Mouse (Mus musculus): ENCODE results near the gene Gm6096. TPM values are rescaled to one million over a fixed set of nuclear protein-coding genes. Genes with fewer than 3 reads are reported as not detected.

The Gm6096 gene
- total RNA-seq, 2 experiments from 2014 or later: not detected

DNA sequence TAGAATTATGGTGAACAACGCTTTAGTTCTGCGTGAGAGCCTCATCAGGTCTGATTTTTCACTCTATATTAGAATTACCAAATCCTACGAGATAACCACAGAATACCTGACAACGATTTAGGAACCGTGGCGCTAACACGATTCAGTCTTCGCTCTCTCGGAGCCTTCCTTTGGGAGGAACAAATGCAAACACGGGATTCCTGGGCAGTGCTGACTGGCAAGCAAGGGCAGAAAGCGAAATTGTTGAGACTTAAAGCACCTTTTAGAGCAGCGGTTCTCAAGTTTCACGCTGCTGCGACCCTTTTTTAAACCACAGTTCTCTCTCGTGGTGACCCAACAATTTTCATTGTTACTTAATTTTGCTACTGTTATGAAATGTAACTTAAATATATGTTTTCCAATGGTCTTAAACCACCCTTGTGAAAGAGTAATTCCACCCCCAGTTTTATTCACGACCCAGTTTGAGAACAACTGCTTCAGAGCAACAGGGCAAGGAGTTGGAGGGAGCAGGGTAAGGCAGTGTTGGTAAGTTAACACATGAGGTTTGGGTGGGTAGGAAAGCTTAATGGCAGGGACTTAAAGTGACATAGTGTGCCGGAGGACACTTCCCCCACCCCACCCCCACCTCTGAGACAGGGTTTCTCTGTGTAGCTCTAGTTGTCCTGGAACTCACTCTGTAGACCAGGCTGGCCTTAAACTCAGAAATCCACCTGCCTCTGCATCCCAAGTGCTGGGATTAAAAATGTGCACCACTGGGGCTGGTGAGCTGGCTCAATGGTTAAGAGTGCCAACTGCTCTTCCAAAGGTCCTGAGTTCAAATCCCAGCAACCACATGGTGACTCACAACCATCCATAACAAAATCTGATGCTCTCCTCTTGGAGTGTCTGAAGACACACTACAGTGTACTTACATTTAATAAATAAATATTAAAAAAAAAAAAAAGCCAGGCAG, 16.0 kb upstream of the Gm6096 start:
- no peak for DNase-seq
- intact Hi-C loops (cut with DNase I): no loop called here

DNA sequence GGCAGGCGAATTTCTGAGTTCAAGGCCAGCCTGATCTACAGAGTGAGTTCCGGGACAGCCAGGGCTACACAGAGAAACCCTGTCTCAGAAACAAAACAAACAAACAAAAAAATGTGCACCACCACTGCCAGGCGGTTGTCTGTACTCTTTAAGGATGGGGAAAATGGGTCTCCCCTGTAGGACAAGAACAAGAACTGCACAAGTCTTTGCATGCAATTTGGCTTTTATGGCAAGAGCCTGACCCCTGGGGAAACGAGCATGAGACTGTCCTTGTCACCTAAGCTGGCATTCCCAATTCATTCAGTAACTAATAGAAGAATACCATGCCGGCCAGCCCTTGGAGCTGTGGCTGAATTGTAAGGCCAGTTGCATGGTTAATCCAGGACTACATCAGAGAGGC, 15.2 kb upstream of the Gm6096 start:
- intact Hi-C loops (cut with DNase I): no loop called here
- DNase-seq: no peak

DNA sequence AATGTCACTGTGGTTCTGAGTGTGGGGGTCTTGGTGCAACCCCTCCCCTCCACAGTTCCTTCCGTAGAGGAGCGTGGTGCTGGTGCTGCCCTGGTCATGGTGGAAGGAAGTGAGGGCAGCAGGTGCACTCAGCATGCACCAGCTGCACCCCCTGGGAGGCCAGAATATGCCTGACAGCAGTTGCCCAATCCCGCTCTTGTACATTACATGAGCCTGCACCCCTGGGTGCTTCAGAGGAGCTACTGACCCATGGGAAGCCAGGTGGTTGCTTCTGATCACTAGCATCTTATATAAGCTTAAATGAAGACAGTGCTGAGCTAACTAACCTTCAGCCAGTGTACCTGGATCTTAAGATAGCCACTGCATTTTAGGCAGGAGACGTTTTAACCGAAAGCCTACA, 12.8 kb upstream of the Gm6096 start:
- intact Hi-C loops (cut with DNase I): no loop called here
- DNase-seq: no peak

DNA sequence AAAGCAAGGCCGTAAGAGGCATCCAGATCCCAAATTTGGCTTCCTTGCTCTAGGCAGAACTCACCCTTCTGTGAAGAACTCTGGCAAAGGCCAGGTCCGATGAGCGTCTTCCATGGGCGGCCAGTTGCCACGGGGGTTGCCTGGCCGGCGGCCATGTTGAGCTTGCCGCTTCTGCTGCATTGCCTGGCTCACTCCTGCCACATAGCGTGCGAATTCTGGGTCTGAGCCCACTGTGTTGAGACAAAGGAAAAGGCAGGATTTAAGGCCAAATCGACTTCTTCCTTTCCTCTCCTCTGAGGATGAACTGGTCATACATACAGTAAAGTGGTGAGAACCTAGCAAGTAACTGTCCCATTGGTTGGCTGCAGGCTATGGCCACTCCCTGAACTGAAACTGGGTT, 8.7 kb upstream of the Gm6096 start:
- peak; percentile 93 for DNase-seq
- intact Hi-C loops (cut with DNase I): no loop called here

DNA sequence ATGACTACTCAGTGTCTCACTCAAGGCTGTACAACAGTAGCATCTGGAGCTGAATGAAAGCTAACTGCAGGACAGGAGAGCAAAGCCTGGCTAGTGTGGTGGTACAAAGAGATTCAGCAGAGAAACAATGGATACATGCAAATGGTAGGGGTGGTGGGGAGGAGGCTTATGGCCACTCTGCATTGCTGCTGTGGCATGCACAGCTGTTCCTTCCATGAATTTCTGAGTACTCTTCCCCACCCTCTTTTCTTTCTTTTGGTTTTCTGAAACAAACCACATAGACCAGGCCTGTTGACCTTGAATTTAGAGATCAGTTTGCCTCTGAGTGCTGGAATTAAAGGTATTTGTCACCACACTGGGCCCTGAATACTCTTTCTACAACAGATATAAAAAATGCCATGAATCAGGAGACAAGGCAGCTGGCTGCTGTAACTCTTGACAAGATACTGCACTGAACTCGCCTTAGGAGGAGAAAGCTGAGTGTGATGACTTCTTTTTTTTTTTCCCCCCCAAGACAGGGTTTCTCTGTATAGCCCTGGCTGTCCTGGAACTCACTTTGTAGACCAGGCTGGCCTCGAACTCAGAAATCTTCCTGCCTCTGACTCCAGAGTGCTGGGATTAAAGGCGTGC, 3.9 kb upstream of the Gm6096 start:
- intact Hi-C loops (cut with DNase I): no loop called here
- no peak for DNase-seq

DNA sequence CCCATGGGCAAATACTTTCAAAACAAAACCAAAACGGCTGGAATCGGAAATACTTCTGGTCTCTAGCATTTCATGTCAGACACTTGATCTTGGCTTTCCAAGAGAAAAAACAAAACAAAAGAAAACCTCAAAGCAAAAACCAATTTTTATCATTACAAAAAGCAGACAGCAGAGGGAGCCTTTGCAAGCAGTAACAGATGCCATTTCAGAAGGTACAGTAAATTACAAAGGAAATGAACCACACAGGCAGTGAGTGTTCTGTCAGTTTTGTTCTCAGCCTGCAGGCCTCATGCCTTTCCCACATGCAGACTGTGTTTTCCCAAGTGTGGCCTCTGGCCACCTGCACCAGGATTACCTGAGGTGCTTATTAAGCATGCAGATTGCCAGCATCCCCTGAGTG, 1.2 kb downstream of the Gm6096 start:
- intact Hi-C loops (cut with DNase I): loop anchor here (5.0 kb wide), 1 partner anchor 100 kb away; no protein-coding TSS in a partner anchor
- no peak for DNase-seq

DNA sequence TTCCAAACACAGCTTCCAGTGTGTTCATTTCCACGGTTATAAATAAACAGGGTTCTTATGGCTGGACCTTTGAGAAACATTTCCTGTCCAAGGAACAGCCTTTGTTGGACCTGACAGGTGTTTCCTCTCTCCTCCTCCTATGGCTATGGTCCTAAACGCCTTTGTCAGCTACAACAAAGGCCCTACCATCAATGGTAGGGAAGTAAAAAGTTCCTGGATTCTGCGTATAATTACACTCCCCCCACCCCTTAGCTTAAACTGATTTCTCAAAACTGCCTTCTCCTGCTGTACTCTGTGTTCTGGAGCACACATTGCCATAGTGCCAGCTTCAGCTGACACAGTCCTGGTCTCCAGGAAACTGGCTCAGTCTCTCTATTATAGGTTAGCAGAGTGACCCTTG, 4.3 kb downstream of the Gm6096 start:
- no peak for DNase-seq
- intact Hi-C loops (cut with DNase I): no loop called here

DNA sequence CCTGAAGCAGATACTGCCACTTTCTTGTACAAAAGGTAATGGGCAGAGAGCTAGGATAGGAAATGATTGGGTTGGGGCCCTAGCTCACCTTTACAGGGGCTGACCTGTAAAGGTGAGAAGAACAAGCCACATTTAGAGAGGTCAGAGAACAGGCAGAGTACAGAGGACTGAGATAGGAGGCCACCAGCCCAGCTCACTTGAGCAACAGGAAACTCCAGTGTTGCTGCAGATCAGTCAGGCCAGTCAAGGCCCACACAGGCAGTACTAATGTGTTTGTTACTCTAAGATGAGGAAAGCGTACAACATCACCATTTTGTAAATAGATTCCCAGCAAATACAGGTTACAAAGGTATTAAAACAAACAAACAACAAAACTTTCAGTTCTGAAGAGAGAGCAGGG, 5.1 kb downstream of the Gm6096 start:
- DNase-seq: no peak

DNA sequence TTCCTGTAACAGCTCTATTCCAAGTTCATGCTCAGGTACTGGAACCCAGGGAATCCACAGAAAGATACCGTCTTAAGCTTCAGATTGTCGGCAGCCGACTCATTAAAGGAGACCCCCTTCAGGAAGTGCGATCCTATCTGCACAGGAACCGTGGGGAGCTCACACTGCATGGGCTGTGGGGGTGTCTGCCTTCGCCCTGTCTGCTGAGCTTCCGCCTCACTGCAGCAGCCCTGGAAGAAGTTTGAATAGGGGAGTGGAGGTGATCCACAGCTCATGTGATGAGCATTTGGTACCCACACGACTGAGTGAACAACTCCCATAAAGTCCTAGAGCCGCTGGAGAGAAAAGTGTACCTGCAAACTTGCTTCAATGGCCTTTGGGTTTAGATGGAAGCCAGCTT, 6.4 kb downstream of the Gm6096 start:
- DNase-seq: no peak
- intact Hi-C loops (cut with DNase I): no loop called here

More for the DNA sequence above, 5.1 kb downstream of the Gm6096 start:
- intact Hi-C loops (cut with DNase I): no loop called here

DNA sequence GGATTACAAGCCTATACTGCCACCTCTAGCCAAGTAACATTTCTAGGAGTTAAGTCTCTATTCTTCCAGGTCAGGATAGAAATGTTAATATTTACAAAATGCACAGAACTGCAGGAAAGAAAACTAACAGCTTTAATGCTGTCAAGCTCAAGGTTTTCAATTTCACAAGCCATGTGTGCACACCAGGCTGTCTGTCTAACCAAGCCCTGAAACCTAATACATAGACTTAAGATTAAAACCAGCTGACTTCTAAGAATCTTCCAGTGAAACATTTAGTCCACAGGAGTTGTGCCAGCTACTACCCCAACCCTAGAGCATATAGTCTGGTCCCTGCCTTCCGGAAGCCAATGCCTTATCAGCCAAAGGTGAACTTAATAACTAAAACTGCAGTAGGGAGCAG, 7.6 kb downstream of the Gm6096 start:
- DNase-seq: no peak
- intact Hi-C loops (cut with DNase I): no loop called here

DNA sequence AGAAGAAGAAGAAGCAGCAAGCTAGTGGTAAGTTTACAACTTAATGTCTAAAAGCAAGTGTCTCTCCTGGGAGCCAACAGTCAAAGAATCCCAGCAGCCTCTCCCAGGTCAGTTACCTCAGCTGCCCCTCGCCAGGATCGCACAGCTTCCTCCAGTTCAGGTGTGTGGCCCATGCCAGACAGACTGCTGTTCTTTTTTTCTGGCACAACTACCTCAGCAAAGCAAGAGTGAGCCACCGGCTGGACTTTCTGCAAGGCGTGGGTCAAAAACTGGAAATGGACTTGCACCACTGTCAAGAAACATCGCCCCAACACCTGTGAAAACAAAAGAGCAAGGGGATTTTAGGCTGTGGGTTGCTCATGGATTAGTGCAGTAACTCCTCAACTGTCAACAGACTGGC, 12.6 kb downstream of the Gm6096 start:
- intact Hi-C loops (cut with DNase I): no loop called here
- DNase-seq: no peak

DNA sequence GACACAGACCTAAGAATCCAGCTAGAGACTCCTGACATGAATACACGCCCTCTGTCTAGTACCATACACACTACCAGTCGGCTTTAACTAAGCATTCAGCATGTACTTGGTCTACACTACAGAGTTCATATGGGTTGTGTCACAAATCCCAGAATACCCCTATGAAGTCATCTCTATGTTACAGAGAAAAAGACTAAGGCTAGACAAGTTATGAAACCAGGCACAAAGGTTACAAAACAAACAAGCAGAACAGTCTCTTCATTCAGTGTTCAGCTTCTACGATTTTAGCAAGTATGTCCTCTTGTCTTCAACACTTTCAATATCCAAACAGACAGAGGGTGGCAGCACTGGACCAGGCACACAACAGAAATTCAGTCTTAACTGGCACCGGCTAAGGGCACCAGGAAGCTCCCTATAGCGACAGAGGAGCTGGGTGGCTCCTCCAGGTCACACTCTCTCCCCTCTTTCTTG, 15.1 kb downstream of the Gm6096 start:
- peak; percentile 47 for DNase-seq
- intact Hi-C loops (cut with DNase I): loop anchor here (5.0 kb wide), 1 partner anchor 86 kb away; no protein-coding TSS in a partner anchor

DNA sequence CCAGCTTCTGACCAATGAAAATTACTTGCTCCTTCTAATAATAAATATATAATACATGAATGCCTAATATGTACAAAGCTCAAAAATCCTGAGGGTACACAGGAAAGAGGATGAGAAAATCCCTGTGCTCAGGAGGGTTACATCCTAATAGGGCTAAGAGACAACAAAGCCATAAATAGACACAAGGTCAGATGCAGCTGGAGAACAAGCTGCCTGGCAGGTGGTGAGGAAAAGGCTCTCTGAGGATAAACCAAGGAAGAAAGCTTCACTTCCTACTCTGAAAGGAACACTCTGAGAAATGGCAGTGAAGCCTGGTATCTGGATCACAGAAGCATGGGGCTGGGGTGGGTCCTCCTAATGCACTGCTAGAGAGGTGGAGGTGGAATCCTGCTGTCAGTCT, 15.6 kb downstream of the Gm6096 start:
- intact Hi-C loops (cut with DNase I): loop anchor here (5.0 kb wide), 1 partner anchor 86 kb away; no protein-coding TSS in a partner anchor
- no peak for DNase-seq

DNA sequence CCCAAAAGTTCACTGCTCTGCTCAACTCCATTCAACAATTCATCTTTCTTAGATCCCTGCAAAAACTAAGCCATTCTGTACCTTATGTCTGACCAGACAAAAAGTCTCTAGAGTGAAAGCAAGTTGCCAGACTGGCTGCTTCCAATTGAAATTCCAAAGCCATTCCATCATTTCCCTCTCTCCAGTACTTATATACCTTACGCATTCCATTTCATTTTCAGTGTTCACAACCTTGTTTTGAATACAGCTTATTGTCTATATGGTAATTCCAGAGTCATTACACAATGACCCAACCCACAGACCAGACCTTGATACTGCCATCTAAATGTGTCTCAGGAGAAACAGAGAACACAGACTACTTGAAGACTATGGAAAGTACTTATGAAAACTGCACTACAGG, 17.6 kb downstream of the Gm6096 start:
- intact Hi-C loops (cut with DNase I): loop anchor here (5.0 kb wide), 1 partner anchor 84 kb away; no protein-coding TSS in a partner anchor
- DNase-seq: no peak

DNA sequence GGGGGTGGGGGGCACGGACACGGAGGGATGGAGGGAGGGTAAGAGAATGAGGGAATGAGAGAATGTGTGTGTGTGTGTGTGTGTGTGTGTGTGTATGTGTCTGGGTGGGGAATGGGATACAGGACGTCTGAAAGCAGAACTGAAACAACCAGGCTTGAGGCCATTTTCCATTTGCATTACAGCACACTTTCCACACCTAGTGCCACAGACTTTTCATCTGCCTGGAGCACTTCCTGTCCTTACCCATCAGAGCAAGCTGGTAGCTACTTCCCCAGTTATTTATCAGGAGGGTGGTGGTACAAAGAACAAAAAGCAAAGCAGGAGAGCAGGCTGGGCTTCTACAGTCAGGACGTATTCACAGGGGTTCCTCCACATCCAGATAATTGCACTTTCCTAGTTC, 21.6 kb downstream of the Gm6096 start:
- DNase-seq: no peak
- intact Hi-C loops (cut with DNase I): no loop called here

DNA sequence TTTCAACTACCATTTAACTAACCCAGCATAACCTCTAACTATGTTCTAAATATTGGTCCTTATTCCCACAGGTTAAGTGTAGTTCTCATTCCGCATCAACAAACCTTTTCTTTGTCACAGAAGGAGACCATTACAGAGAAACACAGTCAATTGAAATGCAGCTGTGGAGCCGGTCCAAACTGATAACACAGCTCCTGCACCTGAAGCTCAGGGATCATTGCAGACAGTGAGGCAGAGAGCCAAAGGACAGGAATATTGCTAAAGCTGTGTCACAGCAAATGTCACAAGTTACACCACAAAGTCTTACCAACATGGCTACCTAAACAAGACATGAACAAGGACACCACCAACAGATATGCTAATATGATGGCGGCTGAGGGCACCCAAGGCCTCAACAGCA, 25.2 kb downstream of the Gm6096 start:
- intact Hi-C loops (cut with DNase I): no loop called here
- DNase-seq: no peak

DNA sequence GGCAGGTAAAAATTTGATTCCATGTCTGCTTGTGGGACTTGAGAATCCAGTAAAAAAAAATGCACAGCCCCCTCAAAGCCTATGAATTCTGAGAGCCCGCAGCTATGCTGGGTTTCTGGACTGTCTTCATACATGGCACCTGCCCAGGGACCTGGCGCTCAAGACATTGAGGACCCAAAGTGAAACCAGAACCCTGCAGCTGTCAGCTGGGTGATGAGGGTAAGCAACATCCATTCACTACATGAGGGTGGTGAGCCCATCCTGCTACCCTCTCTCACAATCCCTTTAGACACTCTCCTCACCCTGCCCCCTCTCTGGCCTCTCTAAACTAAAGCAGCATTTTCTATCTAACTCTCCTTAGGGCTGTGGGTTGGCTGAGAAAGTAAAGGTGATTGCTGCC, 26.8 kb downstream of the Gm6096 start:
- no peak for DNase-seq
- intact Hi-C loops (cut with DNase I): no loop called here

DNA sequence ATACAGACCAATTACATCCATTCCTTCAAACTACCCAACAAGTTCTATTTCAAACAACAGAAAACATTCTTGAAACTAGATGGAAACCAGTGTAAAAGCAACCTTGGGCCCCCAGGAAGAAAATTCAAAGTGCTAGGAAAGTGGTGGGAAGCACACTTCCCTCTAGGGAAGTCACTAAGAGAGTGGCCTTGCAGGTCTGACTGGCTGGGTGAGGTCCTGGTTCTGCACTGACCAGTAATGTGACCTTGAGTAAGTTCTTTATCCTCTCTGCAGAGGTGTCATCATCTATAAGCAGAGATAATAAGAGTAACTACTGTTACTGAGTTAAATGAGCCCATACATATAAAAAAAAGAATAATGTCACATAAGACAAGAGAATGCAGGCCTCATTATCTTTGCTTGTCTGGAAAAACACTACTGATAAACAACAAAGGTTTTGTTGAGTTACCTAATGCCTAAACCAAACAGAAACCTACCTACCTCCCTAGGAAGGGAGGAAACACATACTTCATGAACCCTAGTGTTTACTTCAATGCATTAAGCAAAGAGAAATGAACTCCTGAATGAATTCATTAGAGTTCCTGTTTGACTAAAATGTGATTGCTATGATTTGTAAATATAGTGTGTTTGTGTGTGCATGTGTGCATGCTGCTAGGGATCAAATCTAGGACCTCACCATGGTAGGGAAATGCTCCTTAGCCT, 39.8 kb downstream of the Gm6096 start:
- intact Hi-C loops (cut with DNase I): no loop called here
- DNase-seq: no peak

DNA sequence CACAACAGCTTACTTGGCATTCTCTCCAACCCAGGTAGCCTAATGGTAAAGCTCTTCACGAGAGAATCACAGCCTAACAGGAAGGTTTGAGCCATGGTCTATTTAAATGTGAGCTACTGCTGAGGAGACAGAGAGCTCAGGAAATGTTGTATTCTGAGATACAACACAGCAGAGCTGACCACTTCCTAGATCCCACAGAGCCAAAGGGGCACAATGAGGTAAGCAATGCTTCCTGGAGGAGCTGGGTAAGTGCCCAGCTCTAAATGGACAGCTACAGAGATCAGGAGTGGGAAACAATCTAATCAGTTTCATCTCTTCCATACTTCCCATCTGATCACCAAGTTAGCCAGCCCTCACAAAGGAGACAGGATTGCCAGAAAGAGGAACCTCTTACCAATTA, 40.4 kb downstream of the Gm6096 start:
- no peak for DNase-seq
- intact Hi-C loops (cut with DNase I): no loop called here

DNA sequence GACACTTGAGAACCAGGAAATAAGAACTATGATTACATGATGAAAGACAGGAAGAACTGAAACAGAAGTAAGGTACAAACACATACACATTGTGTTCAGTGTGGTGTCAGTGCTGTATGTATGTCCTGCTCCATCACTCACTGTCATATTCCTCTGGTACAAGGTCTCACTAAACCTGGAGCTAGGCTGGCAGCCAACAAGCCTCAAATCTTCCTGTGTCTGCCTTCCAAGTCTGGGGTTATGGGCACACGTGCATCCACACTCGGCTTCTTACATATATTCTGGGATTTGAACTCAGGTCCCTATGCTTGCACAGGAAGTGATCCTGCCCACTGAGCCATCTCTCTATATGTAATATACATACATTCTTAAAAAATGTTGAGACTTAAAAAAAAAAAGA, 41.8 kb downstream of the Gm6096 start:
- intact Hi-C loops (cut with DNase I): no loop called here
- no peak for DNase-seq

DNA sequence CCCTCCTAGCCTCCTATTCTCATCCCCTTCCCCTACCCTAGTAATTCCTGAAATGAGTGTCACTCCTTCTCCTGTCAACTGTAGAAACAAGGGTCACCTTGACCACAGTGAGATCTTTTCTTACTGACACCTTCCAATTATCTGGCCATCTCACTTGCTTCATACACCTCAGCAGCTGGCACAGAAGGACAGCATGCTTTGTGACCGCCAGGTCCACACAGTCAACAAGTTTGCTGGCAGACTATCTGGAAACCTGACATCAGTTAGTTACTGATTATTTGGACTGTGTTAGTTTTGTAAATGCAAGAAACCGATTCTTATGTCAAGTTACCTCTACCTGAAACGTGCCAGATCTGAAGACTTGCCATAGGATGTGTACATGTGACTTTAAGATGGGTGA, 45.3 kb downstream of the Gm6096 start:
- DNase-seq: no peak
- intact Hi-C loops (cut with DNase I): no loop called here
